ENCODE assay signal across 8 mouse cellular contexts in the genomic region with DNA sequence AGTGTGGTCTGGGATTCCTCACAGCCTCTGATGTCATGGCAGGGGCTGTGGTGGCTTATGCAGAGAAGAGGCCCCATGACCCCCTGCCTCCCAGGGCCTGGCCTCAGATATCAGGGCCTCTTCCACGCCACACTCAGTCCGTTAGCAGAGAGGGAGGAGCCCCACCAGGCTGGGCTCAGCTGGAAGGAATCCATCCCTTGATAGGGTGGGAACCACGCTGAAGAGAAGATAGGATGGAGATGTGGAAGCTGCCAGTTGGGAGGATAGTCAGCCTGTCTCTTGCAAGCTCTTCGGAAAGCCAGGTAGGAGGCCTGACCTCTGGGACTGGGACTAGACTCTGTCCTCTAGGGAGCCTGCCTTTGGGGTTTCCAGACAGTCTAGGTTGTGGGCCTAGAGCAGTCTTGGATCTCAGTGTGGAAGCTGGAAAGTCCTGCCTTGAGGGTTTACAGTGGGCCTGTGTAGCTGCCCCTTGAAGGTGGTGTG.
A peak's percentile ranks its signal among the peaks of the same experiment; 100 is the strongest.
DNase-seq lines count a peak whose midpoint lies in the region; ATAC-seq and TF ChIP-seq lines count a peak whose summit lies in the region.

No protein-coding gene starts in this region.

- peak overlapping the region; percentile 86 for H3K27ac ChIP-seq in layer of hippocampus, adult 2 months
- H3K27ac ChIP-seq in embryonic facial prominence, embryonic 14.5 days (replicated peaks; ENCODE audit: low read depth, low read length): peak overlapping the region; percentile 40; the same call in 1 of the 2 replicates
- peak overlapping the region; percentile 51 for H3K27ac ChIP-seq in limb, embryonic 10.5 days
- H3K27ac ChIP-seq in neural tube, embryonic 13.5 days (replicated peaks): peak overlapping the region; percentile 70

- no peak for DNase-seq in layer of hippocampus, adult 2 months (ENCODE audit: low spot score in 2 of 2)
- DNase-seq in layer of hippocampus, adult 9-11 months: no peak
- DNase-seq in embryonic facial prominence, embryonic 14.5 days (ENCODE audit: low spot score): no peak
- no peak for DNase-seq in limb, embryonic 10.5 days (ENCODE audit: low spot score)
- no peak for DNase-seq in thymus, postnatal 0 days (ENCODE audit: low spot score)
- no peak for DNase-seq in MN1 (ENCODE audit: low spot score)

- H3K4me3 ChIP-seq in layer of hippocampus, adult 2 months: peak overlapping the region; percentile 20; the same call in 1 of the 2 replicates
- H3K4me3 ChIP-seq in embryonic facial prominence, embryonic 14.5 days (ENCODE audit: low read depth, low read length): no peak overlapping the region
- peak overlapping the region; percentile 19; the same call in 1 of the 2 replicates for H3K4me3 ChIP-seq in limb, embryonic 10.5 days
- peak overlapping the region; percentile 8; the same call in 1 of the 2 replicates for H3K4me3 ChIP-seq in neural tube, embryonic 13.5 days

- no peaks in the 10 kb centered on the region for H3K9me3 ChIP-seq in embryonic facial prominence, embryonic 14.5 days (ENCODE audit: control insufficient read depth, low read length)
- H3K9me3 ChIP-seq in limb, embryonic 10.5 days (replicated peaks): no peaks in the 10 kb centered on the region
- no peaks in the 10 kb centered on the region for H3K9me3 ChIP-seq in neural tube, embryonic 13.5 days

- no peaks in the 10 kb centered on the region for H3K36me3 ChIP-seq in embryonic facial prominence, embryonic 14.5 days (ENCODE audit: control insufficient read depth, insufficient read depth, low read length)
- no peaks in the 10 kb centered on the region; the same call in 1 of the 2 replicates for H3K36me3 ChIP-seq in limb, embryonic 10.5 days
- H3K36me3 ChIP-seq in neural tube, embryonic 13.5 days: no peaks in the 10 kb centered on the region

- TF ChIP-seq CTCF in layer of hippocampus, adult 2 months (conservative IDR thresholded peaks at IDR 0.05): no peak

- no peak overlapping the region; the same call in 1 of the 2 replicates for H3K4me2 ChIP-seq in embryonic facial prominence, embryonic 14.5 days (ENCODE audit: low read depth, low read length)
- H3K4me2 ChIP-seq in neural tube, embryonic 13.5 days: peak overlapping the region; percentile 44

- H3K27me3 ChIP-seq in embryonic facial prominence, embryonic 14.5 days (replicated peaks; ENCODE audit: control insufficient read depth, insufficient read depth, low read length): no peaks in the 10 kb centered on the region
- H3K27me3 ChIP-seq in limb, embryonic 10.5 days (ENCODE audit: low read depth, poor library complexity, severe bottlenecking): peaks cover 16% of the 10 kb centered on the region; the same call in 1 of the 2 replicates
- no peaks in the 10 kb centered on the region for H3K27me3 ChIP-seq in neural tube, embryonic 13.5 days

- 37% methylated on average over 4 of the region's 4 CpGs for WGBS in embryonic facial prominence, embryonic 14.5 days
- WGBS in limb, embryonic 10.5 days: 15% methylated on average over 4 of the region's 4 CpGs
- 11% methylated on average over 4 of the region's 4 CpGs for WGBS in neural tube, embryonic 13.5 days

- no peak overlapping the region for H3K9ac ChIP-seq in embryonic facial prominence, embryonic 14.5 days (ENCODE audit: low read depth, low read length)
- H3K9ac ChIP-seq in neural tube, embryonic 13.5 days: peak overlapping the region; percentile 52

- ATAC-seq in embryonic facial prominence, embryonic 14.5 days (ENCODE audit: low read depth): peak; percentile 20; the same call in 1 of the 2 replicates
- no peak for ATAC-seq in neural tube, embryonic 13.5 days (ENCODE audit: low read depth)
- no peak for ATAC-seq in inflammation-experienced regulatory T-cells, adult 6 months

- peaks cover 40% of the 10 kb centered on the region for H3K4me1 ChIP-seq in embryonic facial prominence, embryonic 14.5 days (ENCODE audit: control insufficient read depth, insufficient read depth, low read length)
- H3K4me1 ChIP-seq in limb, embryonic 10.5 days: peaks cover 93% of the 10 kb centered on the region
- H3K4me1 ChIP-seq in neural tube, embryonic 13.5 days (replicated peaks): peaks cover 98% of the 10 kb centered on the region
